In genomic region chr9:106429221-106430014, GRCm38 (mm10) we compare ENCODE assay signal across 8 mouse cellular contexts. TPM values are rescaled to one million over a fixed set of nuclear protein-coding genes. Genes with fewer than 3 reads are reported as not detected.
A peak's percentile ranks its signal among the peaks of the same experiment; 100 is the strongest.
DNase-seq lines count a peak whose midpoint lies in the region; ATAC-seq and TF ChIP-seq lines count a peak whose summit lies in the region.

TSS of gene Rpl29 (plus strand) at chr9:106429454.

- peak within 1 kb of the TSS; percentile 68 for H3K4me2 ChIP-seq in hindbrain, embryonic 14.5 days (replicated peaks)

- no peaks in the 10 kb centered on the region for H3K27me3 ChIP-seq in Patski
- H3K27me3 ChIP-seq in hindbrain, embryonic 14.5 days (ENCODE audit: control insufficient read depth, insufficient read depth, low read length), result no peaks in the 10 kb centered on the region

- peaks cover 39% of the 10 kb centered on the region for H3K36me3 ChIP-seq in hindbrain, embryonic 14.5 days (replicated peaks; ENCODE audit: control insufficient read depth, insufficient read depth)

- DNase-seq in Patski (ENCODE audit: low read depth, low spot score), result peak; percentile 76
- peak; percentile 96 to 97 for DNase-seq in cerebellum, postnatal 14 days
- peak; percentile 90 to 92 for DNase-seq in frontal cortex, postnatal 25 days (ENCODE audit: low spot score in 2 of 2)
- peak; percentile 98 for DNase-seq in hindbrain, embryonic 14.5 days (ENCODE audit: low spot score)
- DNase-seq in layer of hippocampus, postnatal 36 days, result peak; percentile 94 to 95
- peak; percentile 97 for DNase-seq in lung, postnatal 36 days
- DNase-seq in retina, postnatal 1 day, result peak; percentile 98
- peak; percentile 91 to 97 for DNase-seq in urinary bladder, adult 18-20 months (ENCODE audit: low spot score in 2 of 2)

- H3K27ac ChIP-seq in hindbrain, embryonic 14.5 days, result peak within 1 kb of the TSS; percentile 97

- in situ Hi-C loops in Patski (cut with MboI; ENCODE audit: low pct_unique_long_range_greater_than_20kb), result no loop called here

- TF ChIP-seq CTCF in Patski (IDR thresholded peaks at IDR 0.05), result no peak

- CTCF ChIA-PET in Patski (lab: Charles Lee), result interaction anchor here (0.7 to 3.7 kb wide), 6 partner anchors 8 to 460 kb away, joined by 3 to 33 read pairs (median 3); partner anchors contain the start of genes Parp3, Poc1a and Rrp9

- ATAC-seq in Patski, result peak; percentile 68
- ATAC-seq in hindbrain, embryonic 14.5 days (ENCODE audit: low FRiP score), result peak; percentile 92

- under 1% methylated on average over 55 of the region's 55 CpGs for WGBS in hindbrain, embryonic 14.5 days

- POLR2A ChIA-PET in Patski (lab: Charles Lee), result interaction anchor here (0.6 to 1.6 kb wide), 10 partner anchors 14 to 148 kb away, joined by 3 to 12 read pairs (median 4); partner anchors contain the start of genes Parp3, Pcbp4, Poc1a and Rrp9

- H3K4me3 ChIP-seq in hindbrain, embryonic 14.5 days (replicated peaks; ENCODE audit: low read length), result peak within 1 kb of the TSS; percentile 75

- no peaks in the 10 kb centered on the region for H3K9me3 ChIP-seq in hindbrain, embryonic 14.5 days (ENCODE audit: control insufficient read depth, low read length)

- peak within 1 kb of the TSS; percentile 86 for H3K9ac ChIP-seq in hindbrain, embryonic 14.5 days

- H3K4me1 ChIP-seq in hindbrain, embryonic 14.5 days (replicated peaks; ENCODE audit: control insufficient read depth, insufficient read depth, low read length), result peaks cover 8% of the 10 kb centered on the region

RNA-seq across cellular contexts. Expression of gene Rpl29, which starts in this region (rescaled TPM):
- polyA plus RNA-seq in Patski (2021), result 189 TPM
- 650 and 781 TPM in 2 replicates for polyA plus RNA-seq in hindbrain, embryonic 14.5 days (2014; fragmentation: Nextera tagmentation; extraction: Ambion mirVana)
- total RNA-seq in layer of hippocampus, postnatal 36 days (2021), result 100 to 1,000 TPM; 265 to 274 TPM

Comparison
In these comparisons a context has a peak if more than half of its experiments do, and no peak if none do; other contexts are left out.
1. Peak in every context shown above with its lines: DNase-seq, ATAC-seq, H3K4me3 ChIP-seq and H3K27ac ChIP-seq.